Mouse (Mus musculus): Measurements from ENCODE around the gene Atp5mpl.

GRCm38 (mm10) chr12:111933971-111934370, 32.8 kb downstream of the Atp5mpl start:
- TF ChIP-seq POLR2A (IDR thresholded peaks at IDR 0.05; ENCODE audit: insufficient read length, low read depth) (no peak), E2F4 (IDR thresholded peaks at IDR 0.05; ENCODE audit: insufficient read depth) (no peak), TCF12 (IDR thresholded peaks at IDR 0.05; ENCODE audit: insufficient read depth, poor library complexity, severe bottlenecking) (no peak), REST (IDR thresholded peaks at IDR 0.05; ENCODE audit: insufficient read depth, insufficient read length) (no peak), TCF3 (IDR thresholded peaks at IDR 0.05; ENCODE audit: insufficient read length, low read depth) (no peak), USF1 (IDR thresholded peaks at IDR 0.05; ENCODE audit: low read depth) (no peak), MYOG (IDR thresholded peaks at IDR 0.05; ENCODE audit: control insufficient read depth in 1 of 3, insufficient read depth in 1 of 3, insufficient read length in 2 of 3, low read depth in 2 of 3) (no peak), MYOD1 (IDR thresholded peaks at IDR 0.05; ENCODE audit: control insufficient read depth in 1 of 3, insufficient read length in 2 of 3, low read depth in 2 of 3) (no peak)
